Mouse (Mus musculus): ENCODE data around the gene Gm21943.
"Not testable (repeated sequence)": the region's sequence is repeated elsewhere in the genome, so short reads cannot be mapped to it uniquely, and the experiment has no call there.

Gene Gm21943

DNA sequence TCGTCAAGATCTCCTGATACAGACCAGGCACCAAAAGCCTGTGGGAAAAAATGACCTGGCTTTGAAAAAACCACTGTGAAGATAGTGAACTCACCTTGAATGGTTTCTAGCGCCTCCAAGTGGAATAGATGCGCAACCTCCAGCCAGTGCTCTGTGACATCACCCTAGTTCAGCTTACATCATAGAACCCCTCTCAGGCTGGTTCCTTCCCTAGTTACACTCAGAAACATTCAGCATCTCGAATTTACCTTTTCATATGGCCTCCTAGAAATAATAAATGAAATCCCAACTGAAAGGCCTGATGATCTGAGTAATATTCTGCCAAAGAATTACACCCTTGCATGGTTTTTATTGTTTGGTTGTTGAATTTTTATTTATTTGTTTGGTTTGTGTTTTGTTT lies at the start of gene Gm21943:
Gene Gm21943 (minus strand): TSS at position 101 of the 400 bp plus-strand sequence.
- not testable (repeated sequence) for DNase-seq (ENCODE audit: low read depth, low spot score)

All from embryo, embryonic 11.5 days (tissue).